Mouse (Mus musculus) forebrain, embryonic 16.5 days (tissue): ENCODE results near the gene Adcy6. TPM values are rescaled to one million over a fixed set of nuclear protein-coding genes. Genes with fewer than 3 reads are reported as not detected.

Source experiments
- ATAC-seq: fragments of 200-750 bp; cut with Nextera tagmentation; 2 replicates; pipeline ENCODE4 v1.8.0; 2017; ENCODE audit warnings: mild to moderate bottlenecking, moderate library complexity
- H3K27ac ChIP-seq: fragments of 300-500 bp; sonication (generic); 2 replicates; pipeline ENCODE4 v1.5.1; 2014; ENCODE audit warnings: low read length, control low read depth
- H3K27me3 ChIP-seq: fragments of 300-500 bp; sonication (generic); replicated peaks from 2 replicates; pipeline ENCODE4 v1.6.1; 2014; ENCODE audit warnings: low read length; ENCODE audit not compliant: control insufficient read depth, insufficient read depth
- H3K36me3 ChIP-seq: fragments of 300-500 bp; sonication (generic); 2 replicates; pipeline ENCODE4 v1.6.1; 2014; ENCODE audit not compliant: control insufficient read depth, insufficient read depth
- H3K4me1 ChIP-seq: fragments of 300-500 bp; sonication (generic); replicated peaks from 2 replicates; pipeline ENCODE4 v1.6.1; 2014; ENCODE audit warnings: low read length; ENCODE audit not compliant: control insufficient read depth, insufficient read depth
- H3K4me2 ChIP-seq: fragments of 300-500 bp; sonication (generic); 2 replicates; pipeline ENCODE4 v1.6.1; 2014; ENCODE audit warnings: mild to moderate bottlenecking, low read length, control low read depth
- H3K4me3 ChIP-seq: fragments of 300-500 bp; sonication (generic); replicated peaks from 2 replicates; pipeline ENCODE4 v1.5.1; 2014; ENCODE audit warnings: mild to moderate bottlenecking, low read length, control low read depth
- H3K9ac ChIP-seq: fragments of 300-500 bp; sonication (generic); replicated peaks from 2 replicates; pipeline ENCODE4 v1.6.1; 2014; ENCODE audit warnings: low read depth, low read length, control low read depth
- H3K9me3 ChIP-seq: fragments of 300-500 bp; sonication (generic); 2 replicates; pipeline ENCODE4 v1.6.1; 2016; ENCODE audit warnings: low read length; ENCODE audit not compliant: control insufficient read depth
- WGBS: fragments of 180-500 bp; shearing (Covaris S2); extraction: QIAGEN DNeasy Blood & Tissue Kit; methylation state at CpG from one replicate; pipeline ENCODE4 v1.1.7; 2014; 5-methylcytosine and 5-hydroxymethylcytosine counted together
- polyA plus RNA-seq: library from polyadenylated mRNA; unstranded; fragments of >200 nt; fragmentation: Nextera tagmentation; extraction: Ambion mirVana; gene quantifications from 2 replicates; pipeline ENCODE4 v1.2.1, GENCODE M21; 2015

The Adcy6 gene
- polyA plus RNA-seq, 1 experiment from 2014 or later: 16.1 TPM

GRCm38 (mm10) chr15:98579795-98580464 is 29.9 kb downstream of the Adcy6 start:
- H3K27ac ChIP-seq: no peak overlapping the region
- ATAC-seq: peak; percentile 83
- WGBS: 47% methylated on average over 5 of the region's 5 CpGs
- peaks cover 6% of the 10 kb centered on the region for H3K4me1 ChIP-seq
- H3K9ac ChIP-seq: no peak overlapping the region
- no peaks in the 10 kb centered on the region for H3K9me3 ChIP-seq
- no peak overlapping the region for H3K4me3 ChIP-seq
- no peaks in the 10 kb centered on the region for H3K27me3 ChIP-seq
- H3K4me2 ChIP-seq: no peak overlapping the region
- no peaks in the 10 kb centered on the region for H3K36me3 ChIP-seq

DNA sequence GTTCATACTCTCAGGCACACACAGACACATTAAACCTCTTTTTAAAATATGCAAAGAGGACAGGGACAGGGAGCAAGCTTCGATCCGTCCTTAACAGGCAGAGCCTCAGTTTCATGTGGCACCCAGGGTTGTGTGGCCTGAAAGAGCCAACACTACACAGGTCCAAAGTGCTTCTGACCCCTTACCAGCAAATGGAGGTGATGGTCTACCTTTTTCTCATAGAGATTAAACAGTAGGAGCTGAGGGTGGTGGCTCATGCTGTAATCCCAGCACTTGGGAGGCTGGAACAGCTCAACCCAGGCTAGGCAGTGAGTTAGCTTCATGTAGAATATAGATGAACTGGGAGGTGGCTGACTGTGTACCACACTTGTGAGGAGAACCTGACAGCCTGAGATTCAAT is 30.6 kb downstream of the Adcy6 start:
- Histone ChIP-seq H3K9ac (no peak overlapping the region), H3K36me3 (no peaks in the 10 kb centered on the region), H3K27ac (no peak overlapping the region), H3K27me3 (no peaks in the 10 kb centered on the region), H3K4me1 (peaks cover 4% of the 10 kb centered on the region), H3K9me3 (no peaks in the 10 kb centered on the region), H3K4me2 (no peak overlapping the region), H3K4me3 (no peak overlapping the region)
- no peak for ATAC-seq
- WGBS: 78% methylated on average over 2 of the region's 2 CpGs

- Histone ChIP-seq H3K4me1 (peaks cover 8% of the 10 kb centered on the region), H3K4me2 (no peak overlapping the region), H3K27ac (no peak overlapping the region), H3K36me3 (no peaks in the 10 kb centered on the region), H3K4me3 (no peak overlapping the region), H3K9ac (no peak overlapping the region), H3K9me3 (no peaks in the 10 kb centered on the region), H3K27me3 (no peaks in the 10 kb centered on the region)
- ATAC-seq: no peak
- 70% methylated on average over 4 of the region's 4 CpGs for WGBS
Observed at GRCm38 (mm10) chr15:98573293-98573692, 36.6 kb downstream of the Adcy6 start.

DNA sequence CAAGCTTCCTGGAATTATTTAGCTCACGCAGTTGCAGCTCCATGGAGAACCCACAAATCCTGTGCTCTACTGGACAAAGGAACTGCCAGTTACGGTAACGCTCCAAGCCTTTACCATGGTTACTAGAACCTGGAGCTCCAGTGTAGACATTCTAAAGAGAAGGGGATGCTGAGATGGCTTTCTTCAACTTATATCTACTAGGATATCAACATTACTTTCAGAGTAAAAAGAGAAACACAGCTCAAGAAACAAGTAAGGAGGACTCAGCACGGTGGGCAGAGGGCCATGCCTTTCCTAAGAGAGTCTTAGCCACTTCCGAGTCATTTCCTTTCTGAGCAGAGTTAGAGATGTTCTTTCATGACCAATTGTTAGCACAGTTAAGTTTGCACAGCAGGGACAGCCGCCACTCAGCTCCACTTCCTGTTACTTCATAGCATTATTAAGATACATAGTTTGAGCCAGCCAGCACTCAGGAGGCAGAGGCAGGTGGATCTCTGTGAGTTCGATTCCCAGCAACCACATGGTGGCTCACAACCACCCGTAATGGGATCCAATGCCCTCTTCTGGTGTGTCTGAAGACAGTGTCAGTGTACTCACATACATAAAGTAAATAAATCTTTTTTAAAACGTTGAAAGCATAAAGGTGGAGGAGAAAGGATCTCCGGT is 38.9 kb downstream of the Adcy6 start, which contains the start of the genes Ccnt1 and 4930415O20Rik:
Ccnt1 (minus strand) TSS at position 51 of the 666 bp plus-strand sequence.
4930415O20Rik (plus strand) TSS at position 132 of the 666 bp plus-strand sequence.
- Histone ChIP-seq H3K4me3 (no peak within 1 kb of the TSS), H3K9ac (no peak within 1 kb of the TSS), H3K4me1 (peaks cover 13% of the 10 kb centered on the region), H3K36me3 (no peaks in the 10 kb centered on the region), H3K4me2 (no peak within 1 kb of the TSS), H3K27ac (no peak within 1 kb of the TSS), H3K27me3 (no peaks in the 10 kb centered on the region), H3K9me3 (no peaks in the 10 kb centered on the region)
- no peak for ATAC-seq
- WGBS: 87% methylated on average over 10 of the region's 10 CpGs

DNA sequence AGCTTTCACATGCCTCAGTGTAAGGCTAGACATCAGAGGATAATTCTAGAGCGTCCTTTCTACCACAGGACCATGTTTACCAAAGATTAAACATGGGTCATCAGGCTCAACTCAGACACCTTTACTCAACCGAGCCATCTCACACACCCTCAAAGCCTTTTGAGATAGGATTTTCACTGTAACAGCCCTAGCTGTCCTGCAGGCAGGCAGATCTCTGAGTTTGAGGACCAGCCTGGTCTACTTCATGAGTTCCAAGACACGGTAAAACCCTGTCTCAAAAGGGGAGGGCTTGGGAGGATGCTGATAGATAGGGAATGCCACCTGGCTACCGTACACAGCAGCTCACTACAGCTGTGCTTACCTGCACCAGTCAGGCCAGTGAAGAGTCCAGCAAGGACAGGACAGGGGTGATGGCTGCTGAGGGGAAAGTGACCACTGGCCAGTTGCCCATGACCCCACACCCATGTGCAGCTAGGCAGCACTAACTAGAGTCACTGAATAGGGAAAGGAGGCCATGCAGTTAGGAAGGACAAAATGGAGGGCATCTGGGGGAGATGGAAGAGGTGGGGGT is 40.0 kb downstream of the Adcy6 start:
- Histone ChIP-seq H3K9me3 (no peaks in the 10 kb centered on the region), H3K4me1 (peaks cover 24% of the 10 kb centered on the region), H3K4me2 (no peak overlapping the region), H3K27ac (no peak overlapping the region), H3K4me3 (no peak overlapping the region), H3K9ac (no peak overlapping the region), H3K27me3 (no peaks in the 10 kb centered on the region), H3K36me3 (no peaks in the 10 kb centered on the region)
- no peak for ATAC-seq
- 86% methylated on average over 4 of the region's 4 CpGs for WGBS

- Histone ChIP-seq H3K27ac (no peak overlapping the region), H3K9me3 (no peaks in the 10 kb centered on the region), H3K27me3 (no peaks in the 10 kb centered on the region), H3K4me3 (peak overlapping the region; percentile 86), H3K4me2 (peak overlapping the region; percentile 86), H3K36me3 (no peaks in the 10 kb centered on the region), H3K9ac (peak overlapping the region; percentile 85), H3K4me1 (peaks cover 27% of the 10 kb centered on the region)
- no peak for ATAC-seq
- WGBS: 77% methylated on average over 7 of the region's 7 CpGs
Observed at GRCm38 (mm10) chr15:98569216-98569615, 40.7 kb downstream of the Adcy6 start.

- WGBS: 10% methylated on average over 22 of the region's 22 CpGs
- Histone ChIP-seq H3K9me3 (no peaks in the 10 kb centered on the region), H3K27ac (peak overlapping the region; percentile 93), H3K9ac (peak overlapping the region; percentile 85), H3K27me3 (no peaks in the 10 kb centered on the region), H3K36me3 (no peaks in the 10 kb centered on the region; the same call in 1 of the 2 replicates), H3K4me2 (peak overlapping the region; percentile 86), H3K4me3 (peak overlapping the region; percentile 86), H3K4me1 (peaks cover 27% of the 10 kb centered on the region)
- 0 out of 2 replicates have a peak, but pooled peaks have one; percentile 6 for ATAC-seq
Observed at GRCm38 (mm10) chr15:98568256-98569033, 41.4 kb downstream of the Adcy6 start.

- WGBS: under 1% methylated on average over 88 of the region's 88 CpGs
- peak overlapping the region; percentile 86 for H3K4me2 ChIP-seq
Observed at GRCm38 (mm10) chr15:98567278-98568134, 42.4 kb downstream of the Adcy6 start.

More at GRCm38 (mm10) chr15:98567278-98568134, 42.4 kb downstream of the Adcy6 start:
- peak overlapping the region; percentile 93 for H3K27ac ChIP-seq
- no peaks in the 10 kb centered on the region for H3K9me3 ChIP-seq
- H3K9ac ChIP-seq: peak overlapping the region; percentile 85
- H3K36me3 ChIP-seq: peaks cover 4% of the 10 kb centered on the region
- no peaks in the 10 kb centered on the region for H3K27me3 ChIP-seq
- peaks cover 27% of the 10 kb centered on the region for H3K4me1 ChIP-seq
- peak overlapping the region; percentile 86 for H3K4me3 ChIP-seq
- ATAC-seq: peak; percentile 98
